ENCODE assay signal across 9 mouse cellular contexts in the genomic region with DNA sequence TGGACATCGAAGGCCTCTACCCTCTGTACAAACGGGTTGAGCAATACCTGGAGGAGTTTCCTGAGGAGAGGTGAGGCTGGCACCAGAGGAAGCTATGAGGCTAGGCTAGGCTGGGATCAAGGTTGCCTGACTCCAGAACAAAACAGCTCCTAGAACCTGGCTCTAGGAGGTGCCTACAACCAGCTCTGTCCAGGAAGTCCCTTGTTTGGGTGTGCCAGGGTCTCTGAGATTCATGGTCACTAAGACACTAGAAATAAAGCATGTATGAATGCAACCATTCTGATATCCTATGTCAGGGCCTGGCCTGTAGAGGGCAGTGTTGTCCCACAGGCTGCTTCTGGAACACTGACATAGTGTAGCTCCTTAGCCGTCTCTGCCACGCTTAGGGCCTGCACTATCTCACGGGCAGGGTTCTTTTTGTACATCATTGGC. TPM values are rescaled to one million over a fixed set of nuclear protein-coding genes. Genes with fewer than 3 reads are reported as not detected.
DNase-seq lines count a peak whose midpoint lies in the region; ATAC-seq and TF ChIP-seq lines count a peak whose summit lies in the region.
"Had no signal": no experiment of that assay in that cellular context is flagged by ENCODE, and none has a peak within 500 bp of the region (broad histone marks: within the 10 kb centered on the region; RNA-seq: fewer than 3 reads in every experiment).

No protein-coding gene starts in this region.

- H3K9me3 ChIP-seq in ES-E14 (ENCODE audit: control insufficient read depth, insufficient read depth, low read depth, low read length), result no peaks in the 10 kb centered on the region
- no peaks in the 10 kb centered on the region for H3K9me3 ChIP-seq in forebrain, embryonic 14.5 days (replicated peaks; ENCODE audit: control insufficient read depth, low read length)
- no peaks in the 10 kb centered on the region for H3K9me3 ChIP-seq in lung, embryonic 15.5 days

- peak; percentile 100 for TF ChIP-seq CTCF in layer of hippocampus, adult 2 months (conservative IDR thresholded peaks at IDR 0.05)

- in situ Hi-C loops in ES-E14 (cut with MboI; ENCODE audit: low sequenced_read_pairs in 2 of 2, unreplicated experiment in 2 of 2), result no loop called here

- H3K9ac ChIP-seq in ES-E14 (ENCODE audit: insufficient read depth, low read depth, low read length, poor library complexity, severe bottlenecking), result no peak overlapping the region
- no peak overlapping the region for H3K9ac ChIP-seq in forebrain, embryonic 14.5 days (ENCODE audit: low read length)
- no peak overlapping the region for H3K9ac ChIP-seq in lung, embryonic 15.5 days

- WGBS in forebrain, embryonic 14.5 days, result 38% methylated on average over 5 of the region's 5 CpGs
- WGBS in lung, embryonic 15.5 days, result 32% methylated on average over 5 of the region's 5 CpGs

- no peak overlapping the region for H3K4me2 ChIP-seq in forebrain, embryonic 14.5 days (ENCODE audit: low read length)
- no peak overlapping the region for H3K4me2 ChIP-seq in lung, embryonic 15.5 days

- H3K27ac ChIP-seq in ES-E14 (ENCODE audit: insufficient read depth, low read depth, low read length, poor library complexity, severe bottlenecking), result no peak overlapping the region
- no peak overlapping the region for H3K27ac ChIP-seq in forebrain, embryonic 14.5 days (ENCODE audit: low read depth, low read length)
- peak overlapping the region; percentile 91 for H3K27ac ChIP-seq in layer of hippocampus, adult 2 months
- H3K27ac ChIP-seq in lung, embryonic 15.5 days, result no peak overlapping the region

- H3K36me3 ChIP-seq in ES-E14 (ENCODE audit: control insufficient read depth, insufficient read depth, low read length, poor library complexity, severe bottlenecking), result peaks cover 9% of the 10 kb centered on the region; the same call in 1 of the 2 replicates
- H3K36me3 ChIP-seq in forebrain, embryonic 14.5 days (ENCODE audit: control insufficient read depth, insufficient read depth, low read length), result peaks cover 51% of the 10 kb centered on the region
- H3K36me3 ChIP-seq in lung, embryonic 15.5 days, result peaks cover 38% of the 10 kb centered on the region

- H3K4me3 ChIP-seq in ES-E14 (ENCODE audit: insufficient read depth in 1 of 2, low read depth in 1 of 2, low read length in 2 of 2, poor library complexity in 1 of 2, severe bottlenecking in 1 of 2), result no peak overlapping the region
- no peak overlapping the region for H3K4me3 ChIP-seq in forebrain, embryonic 14.5 days (ENCODE audit: low read depth, low read length)
- no peak overlapping the region for H3K4me3 ChIP-seq in layer of hippocampus, adult 2 months
- no peak overlapping the region for H3K4me3 ChIP-seq in lung, embryonic 15.5 days
- H3K4me3 ChIP-seq: myocyte had no signal

- intact Hi-C loops in heart, postnatal 36 days (cut with DNase I), result loop anchor here (1.0 kb wide), 1 partner anchor 196 kb away; no protein-coding TSS in a partner anchor

- no peaks in the 10 kb centered on the region for H3K27me3 ChIP-seq in forebrain, embryonic 14.5 days (replicated peaks; ENCODE audit: control insufficient read depth, insufficient read depth, low read length)
- no peaks in the 10 kb centered on the region for H3K27me3 ChIP-seq in lung, embryonic 15.5 days

- peak; percentile 40 for DNase-seq in ES-E14 (ENCODE audit: low read depth, low spot score)
- DNase-seq in forebrain, embryonic 14.5 days (ENCODE audit: low spot score), result peak; percentile 88
- DNase-seq in heart, postnatal 36 days, result peak; percentile 87 to 88
- DNase-seq in layer of hippocampus, adult 2 months (ENCODE audit: low spot score in 2 of 2), result peak; percentile 84 to 88
- peak; percentile 81 for DNase-seq in ovary, postnatal 14 days (ENCODE audit: low spot score)
- peak; percentile 31 to 72 for DNase-seq in thymus, postnatal 10 days (ENCODE audit: low spot score in 2 of 2)

- ATAC-seq in cerebellum, adult (ENCODE audit: insufficient number of reproducible peaks, low FRiP score, low TSS enrichment), result peak; percentile 90
- ATAC-seq in forebrain, embryonic 14.5 days, result peak; percentile 84
- ATAC-seq in lung, embryonic 15.5 days (ENCODE audit: borderline replicate concordance, extremely low read depth, low FRiP score, low TSS enrichment), result peak; percentile 67; the same call in 1 of the 2 replicates

- 0 out of 4 replicates have a peak, but pooled peaks cover 0 to 2% of the 10 kb centered on the region in 2 experiments for H3K4me1 ChIP-seq in ES-E14 (ENCODE audit: control insufficient read depth in 2 of 2, insufficient read depth in 2 of 2, low read length in 2 of 2, poor library complexity in 1 of 2)
- H3K4me1 ChIP-seq in forebrain, embryonic 14.5 days (ENCODE audit: control insufficient read depth, insufficient read depth, low read length), result no peaks in the 10 kb centered on the region
- no peaks in the 10 kb centered on the region for H3K4me1 ChIP-seq in lung, embryonic 15.5 days

TF ChIP-seq in ES-E14, 5 proteins besides CTCF, POLR2A, EP300 and RAD21:
- TF ChIP-seq MAFK (IDR thresholded peaks at IDR 0.05; ENCODE audit: insufficient read depth, low read depth, low read length) (no peak), ZC3H11A (IDR thresholded peaks at IDR 0.05; ENCODE audit: borderline replicate concordance, low read depth, low read length) (peak; percentile 55; the same call in 1 of the 2 replicates), HCFC1 (IDR thresholded peaks at IDR 0.05; ENCODE audit: borderline replicate concordance, insufficient read depth, low read length) (no peak), CHD2 (IDR thresholded peaks at IDR 0.05; ENCODE audit: low read depth, low read length) (no peak)

RNA-seq across cellular contexts. Expression of a gene that starts 28.3 kb away (rescaled TPM):
- total RNA-seq in ES-E14 (2012; rRNA removed), result 12.1 and 16.9 TPM in 2 replicates
- 12.6 and 16.5 TPM in 2 replicates for polyA plus RNA-seq in forebrain, embryonic 14.5 days (2014; fragmentation: Nextera tagmentation; extraction: Ambion mirVana)
- 1 to 10 TPM; 6.5 TPM for total RNA-seq in heart, postnatal 36 days (2021)
- 10 to 100 TPM; 33.1 to 41.0 TPM for total RNA-seq in layer of hippocampus, adult 2 months (2021)
- 15.1 and 15.2 TPM in 2 replicates for polyA plus RNA-seq in lung, embryonic 15.5 days (2015; fragmentation: Nextera tagmentation; extraction: Ambion mirVana)

RNA-seq across cellular contexts. Expression of a gene that starts 43.8 kb away (rescaled TPM):
- total RNA-seq in ES-E14 (2012; rRNA removed), result 0.37 and 0.85 TPM in 2 replicates
- polyA plus RNA-seq in forebrain, embryonic 14.5 days (2014; fragmentation: Nextera tagmentation; extraction: Ambion mirVana), result 0.44 and 0.59 TPM in 2 replicates
- 1 to 10 TPM; 1.1 to 1.5 TPM for total RNA-seq in heart, postnatal 36 days (2021)
- total RNA-seq in layer of hippocampus, adult 2 months (2021), result 1 to 10 TPM in 1 of 2 experiments, under 1 TPM in 1; 0.79 to 1.7 TPM
- 0.94 and 1.4 TPM in 2 replicates for polyA plus RNA-seq in lung, embryonic 15.5 days (2015; fragmentation: Nextera tagmentation; extraction: Ambion mirVana)

RNA-seq across cellular contexts. Expression of a gene that starts 55.3 kb away (rescaled TPM):
- 0.53 and 0.54 TPM in 2 replicates for total RNA-seq in ES-E14 (2012; rRNA removed)
- 0.80 and 1.2 TPM in 2 replicates for polyA plus RNA-seq in forebrain, embryonic 14.5 days (2014; fragmentation: Nextera tagmentation; extraction: Ambion mirVana)
- total RNA-seq in heart, postnatal 36 days (2021), result 10 to 100 TPM; 14.2 to 14.5 TPM
- 1 to 10 TPM; 6.5 to 8.1 TPM for total RNA-seq in layer of hippocampus, adult 2 months (2021)
- 1.3 and 1.6 TPM in 2 replicates for polyA plus RNA-seq in lung, embryonic 15.5 days (2015; fragmentation: Nextera tagmentation; extraction: Ambion mirVana)
